Mouse (Mus musculus) E14TG2a.4 (cell line): Measurements from ENCODE around the gene Gm42957.
A peak's percentile ranks its signal among the peaks of the same experiment; 100 is the strongest.

Source experiments
- H3K27me3 ChIP-seq: 2 replicates; pipeline ENCODE4 v1.6.1; 2014; ENCODE audit warnings: low read length, control low read depth; ENCODE audit not compliant: insufficient read depth
- H3K36me3 ChIP-seq: 2 replicates; pipeline ENCODE4 v1.6.1; 2014; ENCODE audit warnings: low read length, control low read depth; ENCODE audit not compliant: insufficient read depth
- H3K4me1 ChIP-seq: replicated peaks from 2 replicates; pipeline ENCODE4 v1.6.1; 2014; ENCODE audit warnings: low read depth, low read length, control low read depth
- H3K4me3 ChIP-seq: replicated peaks from 2 replicates; pipeline ENCODE4 v1.5.1; 2014; ENCODE audit warnings: mild to moderate bottlenecking, low read length
- H3K9me3 ChIP-seq: 2 replicates; pipeline ENCODE4 v1.6.1; 2014; ENCODE audit warnings: low read length, control low read depth
- CTCF ChIP-seq: conservative IDR thresholded peaks from 2 replicates; pipeline ENCODE4 v1.5.1; 2014; ENCODE audit warnings: low read length
- NANOG ChIP-seq: IDR thresholded peaks from 2 replicates; pipeline ENCODE4 v1.6.1; 2014; ENCODE audit warnings: borderline replicate concordance, low read length, mixed read lengths
- POU5F1 ChIP-seq: IDR thresholded peaks from 2 replicates; pipeline ENCODE4 v1.6.1; 2014; ENCODE audit warnings: low read length, borderline replicate concordance

Gene Gm42957

DNA sequence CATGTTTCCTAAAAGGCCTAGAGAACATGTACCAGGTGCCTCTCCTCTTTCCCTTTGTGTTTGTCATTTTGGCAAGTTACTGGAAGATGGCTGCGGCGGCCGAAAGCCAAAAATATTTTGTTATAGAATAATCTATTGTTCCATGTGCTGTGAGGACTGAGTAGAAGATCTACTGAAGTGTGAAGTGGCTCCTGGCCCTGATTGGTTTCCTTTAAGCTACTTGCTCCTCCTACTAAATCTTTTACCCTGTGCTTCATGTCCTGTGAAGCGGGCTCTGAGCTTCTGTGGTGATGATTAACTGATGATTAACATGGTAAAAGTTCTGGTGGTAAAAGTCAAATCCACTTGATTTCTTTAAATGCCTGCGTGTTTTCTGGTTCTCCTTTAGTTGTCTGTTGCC lies 31.6 kb downstream of the Gm42957 start:
- no peaks in the 10 kb centered on the region for H3K9me3 ChIP-seq
- TF ChIP-seq NANOG: no peak
- no peak for TF ChIP-seq CTCF
- TF ChIP-seq POU5F1: no peak
- H3K36me3 ChIP-seq: no peaks in the 10 kb centered on the region

DNA sequence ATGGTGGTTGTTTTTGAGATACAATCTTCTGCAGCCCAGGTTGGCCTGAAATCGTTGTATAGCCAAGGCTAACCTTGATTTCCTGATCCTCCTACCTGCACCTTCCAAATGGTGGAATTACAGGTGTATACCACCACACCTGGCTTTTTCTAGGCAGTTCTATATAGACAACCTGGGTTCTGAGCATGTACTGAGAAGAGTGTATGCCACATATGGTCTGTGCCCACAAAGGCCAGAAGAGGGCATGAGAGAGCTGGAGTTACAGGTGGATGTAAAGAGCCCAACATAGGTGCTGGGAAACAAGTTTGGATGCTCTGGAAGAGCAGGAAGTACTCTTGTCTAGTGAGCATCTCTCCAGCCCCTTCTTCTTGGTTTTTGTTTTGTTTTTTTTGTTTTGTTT lies 32.0 kb downstream of the Gm42957 start:
- no peaks in the 10 kb centered on the region for H3K36me3 ChIP-seq
- peaks cover 9% of the 10 kb centered on the region; the same call in 1 of the 2 replicates for H3K27me3 ChIP-seq
- TF ChIP-seq CTCF: peak; percentile 70
- TF ChIP-seq NANOG: no peak
- no peak overlapping the region for H3K4me3 ChIP-seq
- peaks cover 46% of the 10 kb centered on the region for H3K4me1 ChIP-seq
- H3K9me3 ChIP-seq: no peaks in the 10 kb centered on the region

More for the DNA sequence above, 31.6 kb downstream of the Gm42957 start:
- Histone ChIP-seq H3K27me3 (peaks cover 9% of the 10 kb centered on the region; the same call in 1 of the 2 replicates), H3K4me3 (no peak overlapping the region), H3K4me1 (peaks cover 43% of the 10 kb centered on the region)

DNA sequence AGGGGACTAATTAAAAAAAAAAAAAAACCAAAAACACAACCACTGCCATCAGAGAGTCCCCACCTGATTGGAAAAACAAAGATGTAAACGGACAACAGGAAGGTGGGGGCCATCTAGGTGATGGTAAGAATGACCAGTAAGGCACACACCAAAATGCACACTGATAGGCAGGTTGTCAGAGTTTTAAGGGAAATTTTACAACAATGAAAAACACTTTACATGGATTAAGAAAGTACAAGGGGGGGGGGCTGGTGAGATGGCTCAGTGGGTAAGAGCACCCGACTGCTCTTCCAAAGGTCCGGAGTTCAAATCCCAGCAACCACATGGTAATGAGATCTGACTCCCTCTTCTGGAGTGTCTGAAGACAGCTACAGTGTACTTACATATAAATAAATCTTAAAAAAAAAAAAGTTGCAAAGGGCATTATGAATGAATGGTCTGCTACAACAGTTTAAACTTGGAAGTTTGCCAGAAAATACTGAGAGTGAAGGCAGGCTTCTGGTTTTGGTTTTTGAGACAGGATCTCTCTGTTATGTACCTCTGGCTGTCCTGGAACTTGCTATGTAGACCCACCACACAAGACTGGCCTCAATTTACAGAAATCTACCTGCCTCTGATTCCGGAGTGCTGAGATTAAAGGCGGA lies 33.3 kb downstream of the Gm42957 start:
- H3K36me3 ChIP-seq: no peaks in the 10 kb centered on the region
- TF ChIP-seq CTCF: no peak
- no peak for TF ChIP-seq NANOG
- no peak for TF ChIP-seq POU5F1
- no peaks in the 10 kb centered on the region for H3K9me3 ChIP-seq
- peaks cover 49% of the 10 kb centered on the region for H3K4me1 ChIP-seq
- H3K27me3 ChIP-seq: peaks cover 9% of the 10 kb centered on the region; the same call in 1 of the 2 replicates
- H3K4me3 ChIP-seq: no peak overlapping the region

DNA sequence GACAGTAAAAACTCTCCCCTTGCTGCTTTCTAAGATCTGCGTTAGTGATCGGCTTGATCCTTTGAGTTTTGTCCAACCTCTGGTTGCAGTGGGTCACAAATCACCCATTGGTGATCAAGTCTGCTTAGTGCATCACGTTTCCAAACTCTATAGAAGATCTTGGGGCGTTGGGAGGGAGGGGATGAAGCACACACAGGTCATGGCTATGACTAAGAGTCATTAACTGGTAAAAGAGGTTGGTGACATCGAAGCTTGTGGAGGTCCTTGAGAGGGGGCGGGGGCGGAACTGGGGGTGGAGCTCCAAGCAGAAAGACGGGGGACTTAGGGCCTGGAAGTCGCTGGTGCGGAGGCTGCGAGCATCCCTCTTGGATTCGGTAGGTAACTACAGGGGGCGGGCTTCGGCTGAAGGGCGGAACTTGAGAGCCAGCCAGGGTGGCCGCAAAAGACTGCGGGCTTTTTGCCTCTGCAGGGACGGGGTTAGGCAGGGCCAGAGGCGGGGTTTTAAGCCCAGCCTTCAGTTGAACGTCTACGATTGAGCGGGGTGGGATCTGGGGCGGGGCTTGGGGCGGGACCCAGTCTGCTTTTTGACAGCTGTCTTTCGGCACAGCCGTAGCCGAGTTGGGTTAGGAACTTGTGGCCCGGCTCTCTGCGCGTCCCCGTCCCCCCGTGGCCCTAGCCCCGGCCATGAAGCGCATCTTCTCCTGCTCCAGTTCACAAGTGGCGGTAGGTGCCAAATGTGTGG lies 34.6 kb downstream of the Gm42957 start, which contains the start of gene Ankrd35:
TSS of gene Ankrd35 (plus strand) at position 405 of the 742 bp plus-strand sequence.
- H3K36me3 ChIP-seq: no peaks in the 10 kb centered on the region
- peaks cover 56% of the 10 kb centered on the region for H3K4me1 ChIP-seq
- peak within 1 kb of the TSS; percentile 67 for H3K4me3 ChIP-seq
- H3K9me3 ChIP-seq: no peaks in the 10 kb centered on the region
- TF ChIP-seq NANOG (no peak), CTCF (no peak), POU5F1 (no peak)
- peaks cover 9% of the 10 kb centered on the region; the same call in 1 of the 2 replicates for H3K27me3 ChIP-seq

DNA sequence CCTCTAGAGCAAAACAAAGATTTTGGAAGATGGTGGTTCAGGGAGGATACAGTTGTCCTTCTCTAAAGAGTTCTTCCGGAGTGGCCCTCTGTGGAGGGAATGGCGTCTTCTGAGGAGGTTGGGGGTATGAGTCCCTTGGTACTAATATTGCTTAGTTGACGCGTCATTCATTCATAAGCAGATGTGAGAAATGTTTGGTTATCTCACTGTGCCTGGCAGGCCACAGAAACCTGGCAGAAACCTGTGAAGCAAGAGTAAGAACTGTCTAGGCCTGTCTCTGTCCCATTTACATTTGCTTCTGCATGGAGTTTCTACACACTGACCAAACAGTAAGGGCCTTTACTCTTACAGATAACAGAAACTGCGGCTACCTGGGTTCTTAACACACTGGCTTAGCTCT lies 36.2 kb downstream of the Gm42957 start:
- Histone ChIP-seq H3K9me3 (no peaks in the 10 kb centered on the region), H3K27me3 (peaks cover 9% of the 10 kb centered on the region; the same call in 1 of the 2 replicates)
- TF ChIP-seq POU5F1: no peak
- no peak for TF ChIP-seq NANOG

DNA sequence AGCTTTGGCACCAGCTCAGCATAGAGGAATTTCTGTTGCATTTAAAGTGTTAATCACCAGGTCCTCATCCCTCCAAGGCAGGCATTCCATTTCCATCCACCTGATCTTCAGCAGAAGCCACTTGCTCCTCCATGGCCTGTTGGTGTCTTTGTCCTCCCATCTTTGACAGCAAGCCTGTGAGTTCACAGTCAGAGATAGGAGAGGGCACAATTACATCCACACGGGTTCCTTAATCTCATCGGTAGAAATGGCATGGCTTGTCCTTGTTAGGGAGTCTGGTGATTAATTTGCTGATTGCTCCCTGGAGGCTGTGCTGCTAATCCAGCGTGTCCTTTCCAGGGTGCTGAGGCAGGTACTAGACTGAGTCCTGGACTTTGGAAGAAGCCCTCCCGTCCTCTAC lies 38.2 kb downstream of the Gm42957 start:
- Histone ChIP-seq H3K9me3 (no peaks in the 10 kb centered on the region), H3K27me3 (peaks cover 9% of the 10 kb centered on the region; the same call in 1 of the 2 replicates), H3K36me3 (no peaks in the 10 kb centered on the region), H3K4me1 (peaks cover 89% of the 10 kb centered on the region), H3K4me3 (peak overlapping the region; percentile 56)
- no peak for TF ChIP-seq CTCF
- no peak for TF ChIP-seq POU5F1
- no peak for TF ChIP-seq NANOG

More for the DNA sequence above, 36.2 kb downstream of the Gm42957 start:
- Histone ChIP-seq H3K4me1 (peaks cover 70% of the 10 kb centered on the region), H3K4me3 (no peak overlapping the region), H3K36me3 (no peaks in the 10 kb centered on the region)

GRCm38 (mm10) chr3:96674442-96674841 lies 39.2 kb downstream of the Gm42957 start:
- H3K27me3 ChIP-seq: peaks cover 9% of the 10 kb centered on the region; the same call in 1 of the 2 replicates
- H3K36me3 ChIP-seq: no peaks in the 10 kb centered on the region
- peaks cover 92% of the 10 kb centered on the region for H3K4me1 ChIP-seq
- no peaks in the 10 kb centered on the region for H3K9me3 ChIP-seq
- peak overlapping the region; percentile 56 for H3K4me3 ChIP-seq
- TF ChIP-seq NANOG (no peak), POU5F1 (no peak), CTCF (no peak)

GRCm38 (mm10) chr3:96675171-96675570 lies 39.9 kb downstream of the Gm42957 start:
- H3K4me1 ChIP-seq: peaks cover 95% of the 10 kb centered on the region
- TF ChIP-seq NANOG: no peak
- no peak for TF ChIP-seq POU5F1
- no peak for TF ChIP-seq CTCF

More at GRCm38 (mm10) chr3:96675171-96675570, 39.9 kb downstream of the Gm42957 start:
- H3K27me3 ChIP-seq: peaks cover 9% of the 10 kb centered on the region; the same call in 1 of the 2 replicates
- H3K4me3 ChIP-seq: peak overlapping the region; percentile 8; the same call in 1 of the 2 replicates
- H3K9me3 ChIP-seq: no peaks in the 10 kb centered on the region
- H3K36me3 ChIP-seq: no peaks in the 10 kb centered on the region
